Mouse (Mus musculus) forebrain, embryonic 11.5 days (tissue): ENCODE data around the gene 1700010I14Rik. TPM values are rescaled to one million over a fixed set of nuclear protein-coding genes. Genes with fewer than 3 reads are reported as not detected.

Experiments
- ATAC-seq: fragments of 200-750 bp; cut with Nextera tagmentation; replicated peaks from 2 replicates; pipeline ENCODE4 v1.8.0; 2017; ENCODE audit warnings: moderate TSS enrichment; ENCODE audit not compliant: low FRiP score
- DNase-seq: peaks from one replicate; pipeline ENCODE4 v3.0.0-alpha.2; 2017; ENCODE audit warnings: low spot score
- H3K27ac ChIP-seq: fragments of 300-500 bp; sonication (generic); 2 replicates; pipeline ENCODE4 v1.5.1; 2014; ENCODE audit warnings: low read depth, low read length
- H3K27me3 ChIP-seq: fragments of 300-500 bp; sonication (generic); 2 replicates; pipeline ENCODE4 v1.6.1; 2014; ENCODE audit warnings: mild to moderate bottlenecking, low read length, mixed read lengths; ENCODE audit not compliant: control insufficient read depth, insufficient read depth
- H3K36me3 ChIP-seq: fragments of 300-500 bp; sonication (generic); 2 replicates; pipeline ENCODE4 v1.6.1; 2014; ENCODE audit warnings: mild to moderate bottlenecking, low read length, moderate library complexity, mixed read lengths; ENCODE audit not compliant: control insufficient read depth, insufficient read depth
- H3K4me1 ChIP-seq: fragments of 300-500 bp; sonication (generic); replicated peaks from 2 replicates; pipeline ENCODE4 v1.6.1; 2014; ENCODE audit warnings: low read length, mixed read lengths; ENCODE audit not compliant: control insufficient read depth, insufficient read depth
- H3K4me2 ChIP-seq: fragments of 300-500 bp; sonication (generic); 2 replicates; pipeline ENCODE4 v1.6.1; 2014; ENCODE audit warnings: low read depth, mild to moderate bottlenecking, low read length, moderate library complexity, mixed read lengths; ENCODE audit not compliant: severe bottlenecking
- H3K4me3 ChIP-seq: fragments of 300-500 bp; sonication (generic); 2 replicates; pipeline ENCODE4 v1.5.1; 2014; ENCODE audit warnings: low read depth, low read length
- H3K9ac ChIP-seq: fragments of 300-500 bp; sonication (generic); 2 replicates; pipeline ENCODE4 v1.6.1; 2014; ENCODE audit warnings: low read length
- H3K9me3 ChIP-seq: fragments of 300-500 bp; sonication (generic); 2 replicates; pipeline ENCODE4 v1.6.1; 2016; ENCODE audit warnings: low read length, mixed read lengths; ENCODE audit not compliant: control insufficient read depth
- WGBS: fragments of 180-500 bp; shearing (Covaris S2); extraction: QIAGEN DNeasy Blood & Tissue Kit; methylation state at CpG from one replicate; pipeline ENCODE4 v1.1.7; 2014; 5-methylcytosine and 5-hydroxymethylcytosine counted together
- polyA plus RNA-seq: library from polyadenylated mRNA; unstranded; fragments of >200 nt; fragmentation: Nextera tagmentation; extraction: Ambion mirVana; gene quantifications from 2 replicates; pipeline ENCODE4 v1.2.1, GENCODE M21; 2014

The 1700010I14Rik gene
- polyA plus RNA-seq, result 2.6 and 2.9 TPM in 2 replicates

GRCm38 (mm10) chr17:8988119-8988807 is at the start of gene 1700010I14Rik:
Gene 1700010I14Rik (plus strand): TSS chr17:8988333.
- Histone ChIP-seq H3K9ac (peak within 1 kb of the TSS; percentile 49), H3K9me3 (no peaks in the 10 kb centered on the region), H3K4me1 (no peaks in the 10 kb centered on the region), H3K27ac (no peak within 1 kb of the TSS), H3K4me3 (peak within 1 kb of the TSS; percentile 36), H3K27me3 (no peaks in the 10 kb centered on the region), H3K4me2 (peak within 1 kb of the TSS; percentile 65), H3K36me3 (no peaks in the 10 kb centered on the region)
- ATAC-seq, result peak; percentile 81
- WGBS, result 4% methylated on average over 13 of the region's 13 CpGs
- peak; percentile 87 for DNase-seq

GRCm38 (mm10) chr17:8951588-8951987 is 36.5 kb upstream of the 1700010I14Rik start:
- Histone ChIP-seq H3K27me3 (no peaks in the 10 kb centered on the region), H3K9me3 (no peaks in the 10 kb centered on the region), H3K4me2 (no peak overlapping the region), H3K27ac (no peak overlapping the region), H3K4me3 (no peak overlapping the region), H3K36me3 (no peaks in the 10 kb centered on the region; the same call in 1 of the 2 replicates), H3K4me1 (peaks cover 5% of the 10 kb centered on the region; the same call in 1 of the 2 replicates), H3K9ac (no peak overlapping the region)
- no peak for ATAC-seq
- 75% methylated on average over 5 of the region's 5 CpGs for whole genome bisulfite sequencing
- no peak for DNase-seq

GRCm38 (mm10) chr17:8952951-8953350 is 35.2 kb upstream of the 1700010I14Rik start:
- Histone ChIP-seq H3K36me3 (no peaks in the 10 kb centered on the region; the same call in 1 of the 2 replicates), H3K4me2 (no peak overlapping the region), H3K27me3 (no peaks in the 10 kb centered on the region), H3K4me3 (no peak overlapping the region), H3K9me3 (no peaks in the 10 kb centered on the region), H3K4me1 (peaks cover 5% of the 10 kb centered on the region; the same call in 1 of the 2 replicates), H3K9ac (no peak overlapping the region), H3K27ac (no peak overlapping the region)
- no peak for DNase-seq
- no peak for ATAC-seq
- 89% methylated on average over 8 of the region's 8 CpGs for WGBS

- no peaks in the 10 kb centered on the region for H3K27me3 ChIP-seq
- ATAC-seq (no peak), DNase-seq (no peak)
- no peaks in the 10 kb centered on the region for H3K9me3 ChIP-seq
- no peak overlapping the region for H3K9ac ChIP-seq
- H3K4me3 ChIP-seq, result no peak overlapping the region
- no peak overlapping the region for H3K27ac ChIP-seq
- no peak overlapping the region for H3K4me2 ChIP-seq
- 89% methylated on average over 6 of the region's 6 CpGs for WGBS
- peaks cover 5% of the 10 kb centered on the region; the same call in 1 of the 2 replicates for H3K4me1 ChIP-seq
- H3K36me3 ChIP-seq, result no peaks in the 10 kb centered on the region; the same call in 1 of the 2 replicates
Observed at GRCm38 (mm10) chr17:8958125-8958524, 30.0 kb upstream of the 1700010I14Rik start.

GRCm38 (mm10) chr17:8960386-8960785 is 27.7 kb upstream of the 1700010I14Rik start:
- Histone ChIP-seq H3K27me3 (no peaks in the 10 kb centered on the region), H3K9me3 (no peaks in the 10 kb centered on the region), H3K27ac (no peak overlapping the region), H3K4me2 (no peak overlapping the region), H3K4me1 (peaks cover 5% of the 10 kb centered on the region; the same call in 1 of the 2 replicates), H3K9ac (no peak overlapping the region), H3K4me3 (no peak overlapping the region), H3K36me3 (no peaks in the 10 kb centered on the region)
- no peak for ATAC-seq
- no peak for DNase-seq
- 82% methylated on average over 4 of the region's 4 CpGs for WGBS

- H3K27me3 ChIP-seq, result no peaks in the 10 kb centered on the region
- H3K36me3 ChIP-seq, result no peaks in the 10 kb centered on the region
- no peaks in the 10 kb centered on the region for H3K9me3 ChIP-seq
- H3K4me1 ChIP-seq, result peaks cover 4% of the 10 kb centered on the region; the same call in 1 of the 2 replicates
- H3K4me3 ChIP-seq, result no peak overlapping the region
- H3K9ac ChIP-seq, result no peak overlapping the region
- no peak overlapping the region for H3K4me2 ChIP-seq
- no peak overlapping the region for H3K27ac ChIP-seq
- 90% methylated on average over 5 of the region's 5 CpGs for WGBS
- DNase-seq (no peak), ATAC-seq (no peak)
Observed at GRCm38 (mm10) chr17:8961097-8961496, 27.0 kb upstream of the 1700010I14Rik start.

- no peaks in the 10 kb centered on the region for H3K9me3 ChIP-seq
- no peak overlapping the region for H3K4me2 ChIP-seq
- no peak overlapping the region for H3K9ac ChIP-seq
- 0 out of 2 replicates have a peak overlapping the region, but pooled peaks have one; percentile 32 for H3K27ac ChIP-seq
- no peaks in the 10 kb centered on the region; the same call in 1 of the 2 replicates for H3K4me1 ChIP-seq
- ATAC-seq (peak; percentile 63), DNase-seq (peak; percentile 51)
- no peaks in the 10 kb centered on the region for H3K36me3 ChIP-seq
- no peak overlapping the region for H3K4me3 ChIP-seq
- WGBS, result 60% methylated on average over 14 of the region's 14 CpGs
- H3K27me3 ChIP-seq, result no peaks in the 10 kb centered on the region
Observed at GRCm38 (mm10) chr17:8961644-8962043, 26.5 kb upstream of the 1700010I14Rik start.

GRCm38 (mm10) chr17:8965177-8965576 is 23.0 kb upstream of the 1700010I14Rik start:
- DNase-seq, result no peak
- Histone ChIP-seq H3K27me3 (no peaks in the 10 kb centered on the region), H3K4me1 (no peaks in the 10 kb centered on the region; the same call in 1 of the 2 replicates), H3K4me2 (no peak overlapping the region), H3K9me3 (no peaks in the 10 kb centered on the region), H3K36me3 (no peaks in the 10 kb centered on the region), H3K9ac (no peak overlapping the region), H3K27ac (no peak overlapping the region), H3K4me3 (no peak overlapping the region)
- WGBS, result 87% methylated on average over 6 of the region's 6 CpGs
- ATAC-seq, result no peak
